Mouse (Mus musculus): ENCODE results near the gene Lrrc55.

DNA sequence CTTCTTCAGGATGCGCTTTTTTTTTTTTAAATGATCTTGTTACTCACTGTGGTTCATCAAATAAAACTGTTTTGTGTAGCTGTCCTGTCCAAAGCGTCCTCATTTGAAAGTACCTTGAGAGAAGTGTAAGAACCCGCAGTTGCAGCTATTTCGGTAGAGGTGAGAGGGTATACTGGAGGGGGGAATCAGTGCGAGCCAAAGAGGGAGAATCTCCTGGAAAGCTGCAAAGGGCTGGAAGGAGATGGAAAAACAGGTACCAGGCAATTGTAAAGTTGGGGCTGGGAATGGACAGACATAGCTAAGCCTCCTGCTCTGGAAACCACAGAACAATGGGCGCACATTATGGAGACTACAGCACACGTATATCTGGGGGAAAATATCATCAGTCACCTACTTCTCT is 57.2 kb downstream of the Lrrc55 start:
- TF ChIP-seq CTCF (IDR thresholded peaks at IDR 0.05; ENCODE audit: low read depth): no peak
- TF ChIP-seq EP300 (IDR thresholded peaks at IDR 0.05; ENCODE audit: low read depth): no peak
